Mouse (Mus musculus) hindbrain, postnatal 0 days (tissue): ENCODE data around the gene Rab2b. TPM values are rescaled to one million over a fixed set of nuclear protein-coding genes. Genes with fewer than 3 reads are reported as not detected.

Experiments used
- ATAC-seq: fragments of 200-750 bp; cut with Nextera tagmentation; 2 replicates; pipeline ENCODE4 v1.8.0; 2017; ENCODE audit warnings: mild to moderate bottlenecking, moderate TSS enrichment, moderate library complexity
- DNase-seq: peaks from one replicate; pipeline ENCODE4 v3.0.0-alpha.2; 2015; ENCODE audit warnings: low spot score
- H3K27ac ChIP-seq: fragments of 300-500 bp; sonication (generic); 2 replicates; pipeline ENCODE4 v1.5.1; 2014; ENCODE audit warnings: mild to moderate bottlenecking
- H3K27me3 ChIP-seq: fragments of 300-500 bp; sonication (generic); 2 replicates; pipeline ENCODE4 v1.6.1; 2014; ENCODE audit warnings: low read length, mixed read lengths; ENCODE audit not compliant: insufficient read depth
- H3K36me3 ChIP-seq: fragments of 300-500 bp; sonication (generic); 2 replicates; pipeline ENCODE4 v1.6.1; 2014; ENCODE audit warnings: low read length, mixed read lengths; ENCODE audit not compliant: insufficient read depth
- H3K4me1 ChIP-seq: fragments of 300-500 bp; sonication (generic); 2 replicates; pipeline ENCODE4 v1.6.1; 2014; ENCODE audit warnings: antibody characterized with exemption, low read length, mixed read lengths; ENCODE audit not compliant: insufficient read depth
- H3K4me2 ChIP-seq: fragments of 300-500 bp; sonication (generic); 2 replicates; pipeline ENCODE4 v1.6.1; 2014; ENCODE audit warnings: low read depth, mild to moderate bottlenecking, low read length, moderate library complexity, mixed read lengths
- H3K4me3 ChIP-seq: fragments of 300-500 bp; sonication (generic); 2 replicates; pipeline ENCODE4 v1.5.1; 2014; ENCODE audit warnings: low read length
- H3K9ac ChIP-seq: fragments of 300-500 bp; sonication (generic); replicated peaks from 2 replicates; pipeline ENCODE4 v1.6.1; 2014; ENCODE audit warnings: mild to moderate bottlenecking, low read length, moderate library complexity, mixed read lengths
- H3K9me3 ChIP-seq: fragments of 300-500 bp; sonication (generic); 2 replicates; pipeline ENCODE4 v1.6.1; 2016; ENCODE audit warnings: low read length, mixed read lengths
- CTCF ChIP-seq: IDR thresholded peaks from 2 replicates; pipeline ENCODE4 v1.5.1; 2016; ENCODE audit warnings: antibody characterized with exemption, control low read depth, low read depth
- WGBS: fragments of 180-500 bp; shearing (Covaris S2); extraction: QIAGEN DNeasy Blood & Tissue Kit; methylation state at CpG from one replicate; pipeline ENCODE4 v1.1.7; 2014; 5-methylcytosine and 5-hydroxymethylcytosine counted together
- polyA plus RNA-seq: library from polyadenylated mRNA; unstranded; fragments of >200 nt; fragmentation: Nextera tagmentation; extraction: Ambion mirVana; gene quantifications from 2 replicates; pipeline ENCODE4 v1.2.1, GENCODE M21; 2015
- total RNA-seq: library from RNA; depleted of rRNA; stranded (reverse); fragments of >200 nt; gene quantifications from 2 replicates; pipeline ENCODE4 v1.2.3, GENCODE M21; 2014; rRNA removed

Gene Rab2b
- 43.9 and 45.5 TPM in 2 replicates for total RNA-seq
- 38.8 and 48.5 TPM in 2 replicates for polyA plus RNA-seq

- peak; percentile 99 for DNase-seq
- peak within 1 kb of the TSS; percentile 83 for H3K9ac ChIP-seq
- 0 out of 2 replicates have a peak, but pooled peaks cover 10% of the 10 kb centered on the region for H3K36me3 ChIP-seq
- no peaks in the 10 kb centered on the region for H3K9me3 ChIP-seq
- peak within 1 kb of the TSS; percentile 93 for H3K27ac ChIP-seq
- peak within 1 kb of the TSS; percentile 68 for H3K4me2 ChIP-seq
- ATAC-seq, result peak; percentile 98
- peak within 1 kb of the TSS; percentile 90 for H3K4me3 ChIP-seq
- H3K4me1 ChIP-seq, result peaks cover 4% of the 10 kb centered on the region; the same call in 1 of the 2 replicates
- peak; percentile 100 for TF ChIP-seq CTCF
- WGBS, result under 1% methylated on average over 66 of the region's 66 CpGs
- H3K27me3 ChIP-seq, result no peaks in the 10 kb centered on the region
Measured at GRCm38 (mm10) chr14:52278932-52279746, at the start of gene Rab2b, which contains the start of gene Tox4. TSS of gene Rab2b (minus strand) at chr14:52279545. TSS of gene Tox4 (plus strand) at chr14:52279146.

- no peaks in the 10 kb centered on the region for H3K36me3 ChIP-seq
- peak within 1 kb of the TSS; percentile 28; the same call in 1 of the 2 replicates for H3K9ac ChIP-seq
- no peaks in the 10 kb centered on the region for H3K9me3 ChIP-seq
- peak within 1 kb of the TSS; percentile 43 for H3K4me3 ChIP-seq
- WGBS, result 2% methylated on average over 26 of the region's 26 CpGs
- H3K27me3 ChIP-seq, result no peaks in the 10 kb centered on the region
- DNase-seq (peak; percentile 32), ATAC-seq (peak; percentile 78)
- H3K27ac ChIP-seq, result peak within 1 kb of the TSS; percentile 65
- TF ChIP-seq CTCF, result no peak
- H3K4me2 ChIP-seq, result peak within 1 kb of the TSS; percentile 80
- H3K4me1 ChIP-seq, result no peaks in the 10 kb centered on the region; the same call in 1 of the 2 replicates
Measured at GRCm38 (mm10) chr14:52327910-52328812, 48.8 kb upstream of the Rab2b start, which contains the start of gene Sall2. TSS of gene Sall2 (minus strand) at chr14:52328762.

- under 1% methylated on average over 14 of the region's 14 CpGs for WGBS
- no peak for TF ChIP-seq CTCF
- Histone ChIP-seq H3K36me3 (no peaks in the 10 kb centered on the region), H3K27me3 (no peaks in the 10 kb centered on the region), H3K9me3 (no peaks in the 10 kb centered on the region), H3K4me1 (no peaks in the 10 kb centered on the region; the same call in 1 of the 2 replicates), H3K9ac (peak overlapping the region; percentile 28; the same call in 1 of the 2 replicates), H3K4me3 (peak overlapping the region; percentile 43), H3K4me2 (peak overlapping the region; percentile 80), H3K27ac (peak overlapping the region; percentile 65)
- DNase-seq, result peak; percentile 66
- ATAC-seq, result peak; percentile 77
Measured at GRCm38 (mm10) chr14:52327375-52327901, 48.1 kb upstream of the Rab2b start.

DNA sequence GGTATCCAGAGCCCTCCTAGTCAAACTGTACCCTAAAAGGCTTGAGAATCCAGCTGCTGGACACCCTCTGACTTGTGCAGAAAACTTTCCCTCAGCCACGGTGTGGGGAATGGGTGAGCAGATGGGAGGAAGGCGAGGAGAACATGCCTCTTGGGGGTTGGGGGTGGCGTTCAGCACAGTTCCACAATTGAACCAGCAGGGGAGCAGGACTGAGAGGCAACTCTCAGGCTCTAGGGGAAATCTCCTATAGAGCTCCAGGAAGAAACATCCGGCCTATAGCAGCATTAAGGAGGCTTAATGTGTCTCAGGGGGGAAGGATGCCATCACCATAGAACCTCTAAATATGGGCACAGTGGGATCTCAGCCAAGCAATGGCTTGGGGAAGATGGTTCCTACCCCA, 46.5 kb upstream of the Rab2b start:
- 0% methylated on average over 4 of the region's 4 CpGs for WGBS
- no peak overlapping the region for H3K4me3 ChIP-seq
- no peaks in the 10 kb centered on the region for H3K9me3 ChIP-seq
- no peak overlapping the region for H3K9ac ChIP-seq
- H3K4me2 ChIP-seq, result peak overlapping the region; percentile 80
- H3K4me1 ChIP-seq, result no peaks in the 10 kb centered on the region; the same call in 1 of the 2 replicates
- ATAC-seq, result peak; percentile 25; the same call in 1 of the 2 replicates
- peak; percentile 59 for TF ChIP-seq CTCF
- no peaks in the 10 kb centered on the region for H3K27me3 ChIP-seq
- DNase-seq, result peak; percentile 32
- H3K27ac ChIP-seq, result peak overlapping the region; percentile 26; the same call in 1 of the 2 replicates
- H3K36me3 ChIP-seq, result no peaks in the 10 kb centered on the region

- DNase-seq (peak; percentile 42), ATAC-seq (no peak)
- TF ChIP-seq CTCF, result no peak
- Histone ChIP-seq H3K27me3 (no peaks in the 10 kb centered on the region), H3K4me2 (no peak overlapping the region), H3K27ac (no peak overlapping the region), H3K4me1 (peaks cover 11% of the 10 kb centered on the region), H3K36me3 (no peaks in the 10 kb centered on the region), H3K9me3 (no peaks in the 10 kb centered on the region), H3K4me3 (no peak overlapping the region), H3K9ac (no peak overlapping the region)
- WGBS, result 41% methylated on average over 6 of the region's 6 CpGs
Measured at GRCm38 (mm10) chr14:52319361-52319760, 40.0 kb upstream of the Rab2b start.
